Mouse (Mus musculus) E14TG2a.4 (cell line): Measurements from ENCODE around the gene Fstl4.

Experiments
- CTCF ChIP-seq: conservative IDR thresholded peaks from 2 replicates; pipeline ENCODE4 v1.5.1; 2014; ENCODE audit warnings: low read length
- NANOG ChIP-seq: IDR thresholded peaks from 2 replicates; pipeline ENCODE4 v1.6.1; 2014; ENCODE audit warnings: borderline replicate concordance, low read length, mixed read lengths

GRCm38 (mm10) chr11:53143522-53143921 is 379.1 kb downstream of the Fstl4 start:
- TF ChIP-seq CTCF = no peak
- no peak for TF ChIP-seq NANOG
